Mouse (Mus musculus) MEL (cell line): Measurements from ENCODE around the gene Odc1.

Experiments used
- GATA1 ChIP-seq: IDR thresholded peaks from 2 replicates; pipeline ENCODE4 v1.6.1; 2011; ENCODE audit warnings: low read depth, low read length, improper control_type of control experiment
- ZNF384 ChIP-seq: IDR thresholded peaks from 2 replicates; pipeline ENCODE4 v1.6.1; 2012; ENCODE audit warnings: low read depth, mild to moderate bottlenecking, inconsistent platforms, low read length, improper control_type of control experiment

DNA sequence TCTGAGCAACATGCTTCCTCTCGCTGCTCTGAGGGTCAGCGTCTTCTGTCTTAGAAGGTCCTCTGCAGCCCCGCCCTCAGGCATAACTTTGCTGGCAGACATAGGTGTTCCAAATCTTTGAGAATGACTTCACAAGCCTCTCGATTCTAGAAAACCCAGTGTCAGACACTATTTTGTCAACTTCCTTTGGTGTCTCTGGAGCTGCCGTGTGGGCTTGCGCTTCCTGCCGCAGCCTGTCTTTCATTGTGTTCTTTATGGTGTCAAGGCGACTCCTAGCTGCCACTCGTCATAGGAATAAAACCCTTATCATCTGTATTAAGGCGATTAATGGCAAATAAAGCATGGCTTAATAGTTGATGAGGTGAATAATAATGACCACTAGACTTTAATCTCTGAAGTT lies 24.0 kb downstream of the Odc1 start:
- TF ChIP-seq GATA1: no peak
- no peak for TF ChIP-seq ZNF384
